Mouse (Mus musculus) midbrain, embryonic 14.5 days (tissue): ENCODE results near the gene Prap1. TPM values are rescaled to one million over a fixed set of nuclear protein-coding genes. Genes with fewer than 3 reads are reported as not detected.
A peak's percentile ranks its signal among the peaks of the same experiment; 100 is the strongest.

Experiments used
- ATAC-seq: fragments of 200-750 bp; cut with Nextera tagmentation; 2 replicates; pipeline ENCODE4 v1.8.0; 2017; ENCODE audit warnings: moderate number of reproducible peaks, moderate library complexity; ENCODE audit not compliant: low FRiP score, low TSS enrichment
- DNase-seq: peaks from one replicate; pipeline ENCODE4 v3.0.0-alpha.2; 2015
- H3K27ac ChIP-seq: fragments of 300-500 bp; sonication (generic); replicated peaks from 2 replicates; pipeline ENCODE4 v1.5.1; 2014; ENCODE audit warnings: mild to moderate bottlenecking, low read depth, low read length, moderate library complexity
- H3K27me3 ChIP-seq: fragments of 300-500 bp; sonication (generic); 2 replicates; pipeline ENCODE4 v1.6.1; 2014; ENCODE audit warnings: low read length, control low read depth, mixed read lengths; ENCODE audit not compliant: control insufficient read depth, insufficient read depth
- H3K36me3 ChIP-seq: fragments of 300-500 bp; sonication (generic); 2 replicates; pipeline ENCODE4 v1.6.1; 2014; ENCODE audit warnings: low read length, control low read depth; ENCODE audit not compliant: control insufficient read depth, insufficient read depth
- H3K4me1 ChIP-seq: fragments of 300-500 bp; sonication (generic); 2 replicates; pipeline ENCODE4 v1.6.1; 2014; ENCODE audit warnings: mild to moderate bottlenecking, antibody characterized with exemption, low read length, control low read depth; ENCODE audit not compliant: control insufficient read depth, insufficient read depth
- H3K4me2 ChIP-seq: fragments of 300-500 bp; sonication (generic); 2 replicates; pipeline ENCODE4 v1.6.1; 2014; ENCODE audit warnings: mild to moderate bottlenecking, low read length, moderate library complexity
- H3K4me3 ChIP-seq: fragments of 300-500 bp; sonication (generic); replicated peaks from 2 replicates; pipeline ENCODE4 v1.5.1; 2014; ENCODE audit warnings: low read depth, low read length
- H3K9ac ChIP-seq: fragments of 300-500 bp; sonication (generic); replicated peaks from 2 replicates; pipeline ENCODE4 v1.6.1; 2014; ENCODE audit warnings: mild to moderate bottlenecking, low read length, moderate library complexity
- H3K9me3 ChIP-seq: fragments of 300-500 bp; sonication (generic); 2 replicates; pipeline ENCODE4 v1.6.1; 2016; ENCODE audit warnings: low read length, control low read depth, mixed read lengths; ENCODE audit not compliant: control insufficient read depth
- WGBS: fragments of 180-500 bp; shearing (Covaris S2); extraction: QIAGEN DNeasy Blood & Tissue Kit; methylation state at CpG from one replicate; pipeline ENCODE4 v1.1.7; 2014; 5-methylcytosine and 5-hydroxymethylcytosine counted together
- polyA plus RNA-seq: library from polyadenylated mRNA; unstranded; fragments of >200 nt; fragmentation: Nextera tagmentation; extraction: Ambion mirVana; gene quantifications from 2 replicates; pipeline ENCODE4 v1.2.1, GENCODE M21; 2014

Prap1 gene
- polyA plus RNA-seq, 1 experiment from 2014 or later: not detected

DNA sequence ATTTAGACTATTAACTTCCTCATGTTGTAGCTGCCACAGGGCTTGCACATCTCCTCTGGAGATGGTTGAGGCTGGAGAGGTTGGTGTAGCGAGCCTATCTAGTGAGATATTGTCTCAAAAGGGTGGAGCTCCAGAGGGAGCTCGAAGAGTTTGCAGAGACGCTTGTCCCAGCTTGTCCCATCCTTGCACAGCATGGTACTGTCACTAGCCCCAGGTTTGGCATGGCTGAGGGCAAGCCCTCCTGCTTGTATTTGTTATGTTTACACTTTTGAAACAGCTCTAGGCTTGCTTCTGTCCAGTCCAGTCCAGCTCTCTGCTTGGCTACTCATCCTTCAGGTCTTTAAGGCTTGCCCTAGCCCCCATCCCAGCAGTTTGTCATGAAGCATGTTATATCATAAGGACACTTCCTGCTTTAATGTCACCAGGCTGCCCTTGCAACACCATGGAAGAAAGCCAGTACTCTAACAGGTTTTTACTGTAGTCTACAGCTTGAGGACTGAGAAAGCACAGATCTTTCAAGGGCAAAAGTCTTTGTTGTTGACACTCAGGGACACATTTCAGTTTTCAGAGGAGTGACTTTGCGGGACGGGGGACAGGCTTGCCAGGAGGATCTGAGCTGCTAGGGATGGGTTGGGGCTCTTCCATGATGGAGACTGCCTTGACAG is 42.0 kb downstream of the Prap1 start:
- Histone ChIP-seq H3K4me2 (no peak overlapping the region), H3K9me3 (no peaks in the 10 kb centered on the region), H3K4me1 (0 out of 2 replicates have a peak, but pooled peaks cover 4% of the 10 kb centered on the region), H3K36me3 (no peaks in the 10 kb centered on the region), H3K27ac (no peak overlapping the region), H3K4me3 (no peak overlapping the region), H3K27me3 (no peaks in the 10 kb centered on the region), H3K9ac (no peak overlapping the region)
- WGBS: 88% methylated on average over 5 of the region's 5 CpGs
- DNase-seq: no peak
- no peak for ATAC-seq

DNA sequence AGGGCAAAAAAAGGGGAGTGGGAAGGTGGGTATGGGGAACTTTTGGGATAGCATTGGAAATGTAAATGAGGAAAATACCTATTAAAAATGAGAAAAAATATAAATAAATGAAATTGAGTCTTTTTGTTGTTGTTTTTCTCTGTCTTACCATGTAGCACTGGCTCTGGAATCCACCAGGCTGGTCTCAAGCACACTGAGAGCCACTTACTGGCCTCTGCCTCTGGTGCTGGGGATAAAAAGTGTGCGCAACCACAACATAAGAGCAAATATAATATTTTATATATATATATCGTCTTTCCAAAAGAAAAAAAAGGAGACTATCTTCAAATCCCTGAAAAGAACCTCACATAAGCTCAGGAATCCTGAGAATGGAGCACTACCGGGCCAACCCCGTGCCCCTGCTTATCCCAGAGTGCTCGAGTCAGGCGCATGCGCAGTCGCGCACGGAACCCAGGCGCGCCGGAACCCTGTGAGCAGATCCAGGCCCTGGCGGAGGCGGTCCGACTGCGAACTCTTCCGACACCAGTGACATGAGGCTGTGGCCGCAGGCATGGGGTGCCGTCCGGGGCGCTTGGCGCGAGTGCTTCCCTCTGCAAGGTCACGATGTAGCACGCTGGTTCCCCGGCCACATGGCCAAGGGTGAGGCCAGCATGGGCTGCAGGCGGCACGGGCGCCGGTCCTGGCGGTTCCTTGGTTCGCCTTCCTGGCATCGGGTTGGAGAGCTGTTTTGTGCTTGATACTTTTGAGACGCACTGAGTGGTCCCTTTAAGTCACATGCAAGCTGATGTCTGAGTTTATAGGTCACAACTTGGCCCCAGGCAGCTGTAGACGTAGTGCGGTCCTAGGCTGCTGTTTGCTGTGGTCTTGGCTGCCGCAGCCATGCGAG is 44.2 kb downstream of the Prap1 start, which contains the start of gene Mtg1:
TSS of gene Mtg1 (plus strand) at position 430 of the 886 bp plus-strand sequence.
- peak within 1 kb of the TSS; percentile 92 for H3K4me2 ChIP-seq
- H3K27me3 ChIP-seq: no peaks in the 10 kb centered on the region
- H3K27ac ChIP-seq: peak within 1 kb of the TSS; percentile 80
- no peaks in the 10 kb centered on the region for H3K9me3 ChIP-seq
- peak within 1 kb of the TSS; percentile 73 for H3K4me3 ChIP-seq
- WGBS: 1% methylated on average over 39 of the region's 39 CpGs
- H3K36me3 ChIP-seq: no peaks in the 10 kb centered on the region
- ATAC-seq (peak; percentile 97), DNase-seq (peak; percentile 98)
- 0 out of 2 replicates have a peak, but pooled peaks cover 4% of the 10 kb centered on the region for H3K4me1 ChIP-seq
- H3K9ac ChIP-seq: peak within 1 kb of the TSS; percentile 78

DNA sequence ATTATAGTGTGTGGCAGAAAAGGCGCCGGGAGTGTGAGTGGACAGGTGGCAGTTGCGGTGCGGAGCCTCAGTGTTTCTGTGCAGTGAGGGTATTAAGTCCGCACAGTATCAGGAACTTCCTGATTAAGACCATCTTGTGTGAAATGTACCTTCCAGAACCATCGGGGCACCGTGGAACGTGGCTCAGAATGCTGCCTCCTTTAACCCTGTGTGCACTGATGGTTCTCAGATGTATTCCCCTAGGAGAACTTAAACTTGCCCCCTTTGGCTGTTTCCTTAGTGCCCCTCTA is 44.8 kb downstream of the Prap1 start:
- WGBS: under 1% methylated on average over 8 of the region's 8 CpGs
- no peak for ATAC-seq
- Histone ChIP-seq H3K4me3 (peak overlapping the region; percentile 73), H3K4me2 (peak overlapping the region; percentile 92), H3K27ac (peak overlapping the region; percentile 80), H3K36me3 (no peaks in the 10 kb centered on the region), H3K9ac (peak overlapping the region; percentile 78), H3K9me3 (no peaks in the 10 kb centered on the region), H3K27me3 (no peaks in the 10 kb centered on the region), H3K4me1 (0 out of 2 replicates have a peak, but pooled peaks cover 4% of the 10 kb centered on the region)
- no peak for DNase-seq

DNA sequence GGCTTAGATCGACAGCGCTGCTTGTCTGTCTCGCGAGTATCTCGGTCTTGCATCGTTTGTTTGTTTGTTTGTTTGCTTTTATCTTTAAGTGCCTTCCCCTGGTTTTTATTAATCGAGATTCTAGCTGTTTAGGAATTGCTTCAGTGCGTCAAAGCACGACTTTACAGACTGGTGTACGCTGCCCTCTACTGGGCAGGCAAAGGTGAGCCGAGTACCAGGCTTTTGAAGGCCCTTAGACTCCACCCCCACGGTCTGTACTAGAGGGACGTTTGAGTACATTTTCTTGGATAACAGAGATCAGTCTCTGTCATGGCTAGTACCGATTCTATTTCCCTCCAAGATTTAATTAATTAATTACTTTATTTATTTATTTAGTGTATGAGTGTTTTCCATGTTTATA is 48.2 kb downstream of the Prap1 start:
- Histone ChIP-seq H3K4me3 (no peak overlapping the region), H3K9me3 (no peaks in the 10 kb centered on the region), H3K9ac (no peak overlapping the region), H3K36me3 (no peaks in the 10 kb centered on the region), H3K27ac (no peak overlapping the region), H3K27me3 (no peaks in the 10 kb centered on the region), H3K4me1 (0 out of 2 replicates have a peak, but pooled peaks cover 4% of the 10 kb centered on the region), H3K4me2 (no peak overlapping the region)
- ATAC-seq (no peak), DNase-seq (peak; percentile 82)
- 5% methylated on average over 14 of the region's 14 CpGs for WGBS

DNA sequence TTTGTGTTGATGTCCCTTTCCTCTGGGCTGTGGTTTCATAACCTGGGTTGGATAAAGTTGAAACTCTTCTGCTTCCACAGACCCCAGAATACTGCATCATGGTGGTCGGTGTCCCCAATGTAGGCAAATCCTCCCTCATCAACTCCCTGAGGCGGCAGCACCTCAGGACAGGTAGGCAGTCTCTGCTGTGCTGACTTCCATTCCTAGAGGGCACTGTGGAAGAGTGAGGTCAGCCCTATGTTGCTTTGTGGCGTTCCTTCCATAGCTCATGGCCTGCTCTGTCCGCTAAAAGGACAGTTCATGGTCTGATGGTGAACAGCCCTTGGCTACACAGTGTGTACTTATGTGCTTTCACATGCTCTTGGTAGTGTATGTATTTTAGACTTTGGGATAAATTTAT is 51.4 kb downstream of the Prap1 start:
- no peaks in the 10 kb centered on the region for H3K27me3 ChIP-seq
- H3K27ac ChIP-seq: no peak overlapping the region
- H3K9ac ChIP-seq: no peak overlapping the region
- H3K4me2 ChIP-seq: no peak overlapping the region
- no peak overlapping the region for H3K4me3 ChIP-seq
- H3K9me3 ChIP-seq: no peaks in the 10 kb centered on the region
- peaks cover 6% of the 10 kb centered on the region for H3K36me3 ChIP-seq
- DNase-seq (no peak), ATAC-seq (no peak)
- H3K4me1 ChIP-seq: no peaks in the 10 kb centered on the region
- 88% methylated on average over 4 of the region's 4 CpGs for WGBS

Other genes starting within 250 kb of the Prap1 start
- gene Kndc1, start 198.7 kb upstream of the Prap1 start, polyA plus RNA-seq: 20.6 and 22.9 TPM in 2 replicates
- gene Utf1, start 149.6 kb upstream of the Prap1 start, polyA plus RNA-seq: not detected in 2 replicates
- 0.74 and 0.76 TPM in 2 replicates for gene 6430531B16Rik, start 114.6 kb upstream of the Prap1 start, polyA plus RNA-seq
- 2.8 and 3.6 TPM in 2 replicates for gene Adam8, start 100.8 kb upstream of the Prap1 start, polyA plus RNA-seq
- 51.5 and 55.9 TPM in 2 replicates for gene Zfp511, start 57.0 kb upstream of the Prap1 start, polyA plus RNA-seq
- gene Tubgcp2, start 56.7 kb upstream of the Prap1 start, polyA plus RNA-seq: 58.6 and 64.7 TPM in 2 replicates
- gene Msx3, start 44.3 kb upstream of the Prap1 start, polyA plus RNA-seq: 5.1 and 5.8 TPM in 2 replicates
- gene Caly, start 10.8 kb upstream of the Prap1 start, polyA plus RNA-seq: 184 and 275 TPM in 2 replicates
- 23.9 and 30.8 TPM in 2 replicates for gene Fuom, start 9.0 kb downstream of the Prap1 start, polyA plus RNA-seq
- gene Paox, start 22.4 kb downstream of the Prap1 start, polyA plus RNA-seq: 5.5 and 6.7 TPM in 2 replicates
- gene Echs1, start 23.1 kb downstream of the Prap1 start, polyA plus RNA-seq: 129 TPM in 2 replicates
- 30.0 and 34.7 TPM in 2 replicates for gene Mtg1, start 44.2 kb downstream of the Prap1 start, polyA plus RNA-seq
- gene Sprn, start 61.5 kb downstream of the Prap1 start, polyA plus RNA-seq: 14.4 and 15.1 TPM in 2 replicates
- gene Olfr522, start 71.4 kb downstream of the Prap1 start, polyA plus RNA-seq: not detected in 2 replicates
- not detected in 2 replicates for gene Olfr523, start 79.8 kb downstream of the Prap1 start, polyA plus RNA-seq
- not detected in 2 replicates for gene Olfr524, start 112.6 kb downstream of the Prap1 start, polyA plus RNA-seq
- not detected in 2 replicates for gene Cd163l1, start 124.9 kb downstream of the Prap1 start, polyA plus RNA-seq
- gene 5830411N06Rik, start 153.9 kb downstream of the Prap1 start, polyA plus RNA-seq: not detected in 2 replicates
- not detected in 2 replicates for gene Olfr525, start 227.5 kb downstream of the Prap1 start, polyA plus RNA-seq
- not detected in 2 replicates for gene Olfr527, start 240.6 kb downstream of the Prap1 start, polyA plus RNA-seq